Mouse (Mus musculus) CD4-positive, CD25-positive, alpha-beta regulatory T cell, adult 2 months (primary cell): ENCODE results near the gene Abcd4.
A peak's percentile ranks its signal among the peaks of the same experiment; 100 is the strongest.

Source experiments
- DNase-seq: peaks from one replicate; pipeline ENCODE4 v3.0.0-alpha.2; 2012; ENCODE audit warnings: low read depth, low spot score

The Abcd4 gene

GRCm38 (mm10) chr12:84616977-84617630 lies at the start of gene Abcd4:
Gene Abcd4, minus strand, starts transcription at chr12:84617413.
- peak; percentile 94 for DNase-seq

- peak; percentile 74 for DNase-seq
Measured at GRCm38 (mm10) chr12:84653912-84654311, 36.7 kb upstream of the Abcd4 start.

GRCm38 (mm10) chr12:84650234-84650633 lies 33.0 kb upstream of the Abcd4 start:
- no peak for DNase-seq

DNA sequence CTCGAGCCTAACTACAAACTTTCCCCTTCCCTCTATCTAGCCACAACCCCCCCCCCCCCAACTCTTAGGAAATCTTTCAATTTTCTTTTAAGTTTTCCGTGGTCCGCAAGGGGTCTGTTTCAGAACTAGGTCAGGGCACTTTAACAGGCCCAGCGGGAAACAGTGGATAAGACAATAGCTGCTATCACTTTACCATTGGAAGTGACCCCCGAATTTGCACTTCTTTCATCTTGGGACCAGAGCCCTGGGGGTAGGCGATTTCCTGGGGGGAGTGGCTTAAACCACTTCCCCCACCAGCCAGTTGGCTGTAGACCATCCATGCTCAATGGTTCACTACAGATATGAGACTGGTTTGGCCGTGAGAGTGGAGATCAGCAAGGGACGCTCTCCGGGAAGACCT lies 23.4 kb upstream of the Abcd4 start, which contains the start of gene Vrtn:
Vrtn (plus strand) TSS at position 366 of the 400 bp plus-strand sequence.
- DNase-seq = no peak

DNA sequence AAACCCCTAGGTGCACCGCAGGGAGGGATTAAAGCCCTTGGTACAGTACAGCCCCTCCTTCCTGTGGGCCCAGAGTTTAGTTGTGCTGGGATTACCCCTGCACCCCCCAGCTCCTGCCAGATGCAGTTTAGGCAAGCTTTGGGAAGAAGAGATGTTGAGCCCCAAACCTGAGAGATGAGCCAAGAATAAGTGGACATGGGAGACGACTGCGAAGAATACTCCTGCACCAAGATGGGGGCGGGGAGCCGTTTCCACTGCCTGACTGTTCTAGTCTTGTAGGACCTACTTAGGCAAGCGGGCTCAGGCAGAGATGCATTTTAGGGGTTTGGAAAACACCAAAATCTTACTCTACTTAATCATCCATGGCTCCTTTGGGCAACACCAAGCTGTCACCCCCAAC lies 23.0 kb upstream of the Abcd4 start:
- DNase-seq = no peak

DNA sequence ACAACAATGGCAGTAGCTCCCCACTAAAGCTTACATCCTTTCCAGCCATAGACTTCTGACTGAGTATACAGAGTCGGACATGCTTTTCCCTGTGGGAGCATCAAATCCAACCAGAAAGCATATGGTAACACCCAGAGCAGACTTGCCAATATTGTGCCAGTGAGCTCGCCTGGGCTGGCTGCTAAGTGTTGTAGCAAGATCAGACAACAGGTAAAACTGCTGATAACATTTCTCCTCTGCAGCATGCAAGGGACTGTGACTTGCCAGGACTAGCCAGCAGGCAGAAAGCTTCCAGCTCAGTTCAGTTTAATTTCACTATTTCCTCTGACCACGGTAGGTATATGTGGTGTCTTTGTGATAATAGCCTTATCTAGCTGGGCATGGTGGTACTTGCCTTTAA lies 14.7 kb upstream of the Abcd4 start:
- no peak for DNase-seq

DNA sequence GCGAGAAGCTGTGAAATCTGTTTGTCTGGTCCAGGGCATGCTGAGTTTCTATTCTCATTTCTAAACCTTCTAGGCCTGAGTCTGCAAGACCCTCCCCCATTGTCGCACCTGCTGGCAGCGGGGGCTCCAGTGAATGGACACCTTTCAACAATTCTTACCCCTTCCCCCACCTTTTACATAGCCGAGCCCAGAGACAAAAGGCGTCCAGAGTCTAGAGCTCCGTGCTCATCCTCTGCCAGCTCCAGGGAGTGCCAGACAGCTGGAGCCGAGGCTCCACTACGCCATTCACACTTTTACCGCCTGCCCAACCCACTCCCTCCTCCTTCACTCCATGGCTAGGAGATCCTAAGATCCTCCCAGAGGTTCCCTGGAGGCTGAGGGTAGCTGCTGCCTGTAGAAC lies 7.9 kb upstream of the Abcd4 start:
- no peak for DNase-seq

DNA sequence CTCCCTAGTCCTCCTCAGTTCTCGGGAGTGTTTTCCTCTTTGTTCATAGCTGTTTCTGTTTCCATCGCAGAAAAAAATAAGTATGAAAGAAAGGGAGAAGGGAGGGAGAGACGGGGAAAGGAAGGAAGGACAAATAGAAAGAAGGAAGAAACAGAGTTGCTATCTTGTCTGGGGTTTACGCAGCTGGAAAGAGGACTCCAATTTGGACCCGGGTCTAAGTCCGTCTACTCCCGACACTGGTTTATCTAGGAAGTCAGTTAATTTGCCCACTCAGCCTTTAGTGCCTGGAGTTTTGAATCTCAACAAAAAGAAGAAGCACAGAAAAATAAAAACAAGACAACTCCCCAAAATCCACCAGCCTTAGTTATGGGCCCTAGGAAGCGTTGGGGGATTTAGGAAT lies 7.4 kb upstream of the Abcd4 start:
- no peak for DNase-seq

DNA sequence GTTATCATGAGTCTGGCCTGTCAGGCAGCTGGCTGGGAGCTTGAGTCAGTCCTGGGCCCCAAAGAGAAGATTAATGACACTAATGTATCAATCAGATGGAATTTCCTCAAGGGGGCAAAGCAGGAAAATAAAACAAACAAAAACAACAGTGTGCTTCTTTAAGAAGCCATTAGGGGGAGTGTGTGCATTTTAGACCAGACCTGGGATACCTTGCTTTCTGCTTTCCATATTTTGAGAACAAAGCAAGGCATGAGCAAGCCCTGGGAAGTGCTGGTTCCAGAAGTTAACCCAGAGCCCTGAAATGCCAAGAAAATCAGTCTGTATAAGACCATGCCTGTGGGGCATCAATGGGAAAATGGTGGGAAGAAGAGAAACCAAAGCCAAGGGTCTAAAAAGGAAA lies 3.8 kb upstream of the Abcd4 start:
- DNase-seq = peak; percentile 13

GRCm38 (mm10) chr12:84617663-84618062 lies 450 bp upstream of the Abcd4 start:
- peak; percentile 41 for DNase-seq

DNA sequence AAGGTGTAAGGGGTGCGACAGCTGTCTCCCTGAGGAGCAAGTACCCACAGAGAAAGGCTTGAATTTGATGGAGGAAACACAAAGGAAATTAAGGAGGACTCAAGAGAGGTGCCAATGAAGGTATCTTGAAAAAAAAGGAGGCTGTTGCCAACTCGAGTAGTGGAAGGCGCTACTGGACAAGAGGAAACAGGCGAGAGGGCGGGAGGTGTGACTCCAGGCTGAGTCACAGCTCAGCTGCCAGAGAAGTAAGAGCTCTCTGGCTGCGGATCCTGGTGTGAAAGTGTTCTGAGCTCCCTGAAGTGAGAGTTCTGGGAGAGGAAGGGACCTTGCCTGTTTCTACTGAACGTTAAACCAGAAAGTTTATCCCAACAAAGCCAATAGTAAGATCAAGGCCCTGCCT lies 2.7 kb downstream of the Abcd4 start:
- no peak for DNase-seq

DNA sequence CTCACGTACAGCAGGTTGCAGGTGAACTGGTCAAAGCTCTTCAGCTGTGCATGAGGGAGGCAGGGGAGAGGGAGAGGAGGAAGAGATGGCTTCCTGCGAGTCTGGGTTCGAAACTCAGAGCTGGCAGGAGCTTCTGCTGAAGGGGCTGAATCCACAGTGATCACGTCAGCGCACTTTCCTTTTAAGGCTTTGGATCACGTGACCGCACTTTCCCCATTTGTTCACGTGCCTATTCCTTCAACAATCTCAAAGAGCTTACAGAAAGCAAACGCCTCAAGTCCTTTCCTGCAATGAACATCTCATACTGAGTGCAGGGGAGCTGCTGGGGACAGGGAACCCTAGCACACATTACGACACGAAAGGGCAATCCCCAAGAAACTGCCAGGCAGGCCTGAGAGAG lies 3.2 kb downstream of the Abcd4 start:
- DNase-seq = no peak

- no peak for DNase-seq
Measured at GRCm38 (mm10) chr12:84612518-84612917, 4.7 kb downstream of the Abcd4 start.

- no peak for DNase-seq
Measured at GRCm38 (mm10) chr12:84611718-84612117, 5.5 kb downstream of the Abcd4 start.

- DNase-seq = peak; percentile 46
Measured at GRCm38 (mm10) chr12:84605860-84606259, 11.4 kb downstream of the Abcd4 start.

DNA sequence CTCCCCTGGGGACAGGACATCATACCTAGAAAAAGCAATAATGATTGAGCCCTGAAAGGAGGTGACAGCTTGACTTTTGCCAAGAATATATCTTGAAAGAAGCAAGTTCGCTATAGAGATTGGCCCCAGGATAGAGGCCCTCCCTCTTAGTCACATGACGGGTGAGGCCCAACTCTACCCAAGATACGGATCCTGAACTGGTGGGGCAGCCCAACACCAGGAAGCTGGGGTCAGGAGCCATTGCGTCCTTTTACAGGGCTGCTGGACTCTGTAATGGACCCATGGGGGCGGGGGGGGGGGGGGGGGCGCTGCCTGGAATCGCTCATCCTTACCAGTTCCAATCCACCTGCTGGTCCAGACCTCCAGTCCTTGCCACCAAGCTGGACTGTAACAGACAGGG lies 13.2 kb downstream of the Abcd4 start:
- DNase-seq = no peak

GRCm38 (mm10) chr12:84598324-84598723 lies 18.9 kb downstream of the Abcd4 start:
- DNase-seq = no peak

DNA sequence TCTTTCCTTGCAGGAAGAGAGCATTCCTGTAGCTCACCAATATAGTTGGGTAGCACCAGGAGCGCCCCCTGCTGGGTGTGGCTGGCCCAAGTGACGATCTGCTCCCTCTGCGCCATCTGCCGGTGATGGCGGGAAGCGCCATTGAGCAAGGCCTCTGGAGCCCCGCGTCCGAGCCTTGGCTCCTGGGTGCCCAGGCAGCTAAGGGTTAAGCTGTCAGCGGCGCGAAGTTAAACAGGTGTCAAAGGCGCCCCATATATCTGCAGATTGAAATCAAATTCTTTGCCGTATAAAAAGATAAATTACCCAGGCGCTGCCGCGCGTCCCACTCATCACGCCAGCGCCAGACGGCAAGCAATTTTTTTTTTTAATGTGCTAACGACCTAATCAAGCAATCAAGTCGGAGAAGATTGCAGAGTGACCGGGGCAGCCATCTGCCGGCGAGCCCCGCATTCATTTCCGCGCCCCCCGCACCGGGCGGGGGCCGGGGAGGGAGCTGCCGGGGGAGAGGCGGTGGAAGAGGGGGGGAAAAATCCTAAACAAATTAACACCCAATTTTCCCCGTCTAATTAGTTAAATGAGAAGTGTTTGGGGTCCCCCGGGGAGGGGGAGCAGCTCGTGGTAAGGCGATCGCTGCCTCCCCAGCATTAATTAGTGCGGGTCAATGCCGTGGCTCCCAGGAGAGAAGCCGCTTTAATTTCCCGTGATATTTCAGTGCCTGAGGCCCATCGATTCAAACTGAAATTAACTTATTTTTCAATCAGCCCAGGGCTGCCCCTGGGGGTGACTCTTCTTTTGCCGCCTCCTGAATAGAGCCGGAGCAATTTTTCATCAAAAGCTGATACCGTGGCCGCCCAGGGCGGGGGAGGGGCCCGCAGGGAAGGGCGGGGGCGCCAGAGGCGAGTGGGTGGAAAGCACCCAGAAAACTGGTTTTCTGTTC lies 27.1 kb downstream of the Abcd4 start:
- DNase-seq = peak; percentile 94

GRCm38 (mm10) chr12:84581285-84581684 lies 35.9 kb downstream of the Abcd4 start:
- DNase-seq = peak; percentile 47

DNA sequence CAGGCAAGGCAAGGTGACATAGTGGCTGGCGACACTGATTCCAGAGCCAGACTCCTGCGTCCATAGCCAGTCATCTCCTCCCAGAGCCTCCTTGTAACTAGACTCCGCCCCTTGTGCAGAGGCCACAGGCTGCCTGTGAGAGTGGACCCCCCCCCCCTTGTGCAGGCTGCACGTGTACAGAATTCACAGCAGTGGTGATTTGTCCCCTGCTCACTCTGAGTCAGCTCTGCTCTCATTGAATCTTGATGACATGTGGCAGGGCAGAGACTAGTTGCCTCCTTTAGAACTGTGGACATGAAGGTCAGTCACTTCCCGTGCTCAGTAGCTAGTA lies 38.8 kb downstream of the Abcd4 start:
- no peak for DNase-seq

- DNase-seq = no peak
Measured at GRCm38 (mm10) chr12:84577768-84578439, 39.3 kb downstream of the Abcd4 start.

DNA sequence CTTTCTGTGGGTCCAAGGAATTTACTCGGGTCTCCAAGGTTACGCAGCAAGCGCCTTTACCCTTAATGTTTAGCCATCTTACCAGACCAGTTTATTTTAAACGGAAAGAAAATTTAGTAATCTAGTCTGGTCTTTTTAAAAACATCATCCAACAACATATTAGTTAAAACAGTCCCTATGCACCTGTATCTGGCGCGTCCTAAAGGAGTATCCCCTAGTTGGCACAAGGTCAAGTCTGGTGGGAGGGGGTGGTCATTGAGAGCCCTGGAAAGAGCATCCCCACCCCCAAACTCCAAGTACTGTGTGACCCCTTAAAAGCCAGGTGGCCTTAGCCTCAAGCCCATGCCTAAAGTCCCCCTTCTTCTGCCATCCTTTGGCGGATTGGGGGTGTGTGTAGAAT lies 44.1 kb downstream of the Abcd4 start:
- no peak for DNase-seq

- DNase-seq = no peak
Measured at GRCm38 (mm10) chr12:84572341-84572720, 44.9 kb downstream of the Abcd4 start.
